Mouse (Mus musculus) thymus, postnatal 4 days (tissue): Measurements from ENCODE around the gene Aldh1a1.
"Not testable (repeated sequence)": the region's sequence is repeated elsewhere in the genome, so short reads cannot be mapped to it uniquely, and the experiment has no call there.

Source experiments
- DNase-seq: peaks from one replicate; pipeline ENCODE4 v3.0.0; 2021

Gene Aldh1a1

DNA sequence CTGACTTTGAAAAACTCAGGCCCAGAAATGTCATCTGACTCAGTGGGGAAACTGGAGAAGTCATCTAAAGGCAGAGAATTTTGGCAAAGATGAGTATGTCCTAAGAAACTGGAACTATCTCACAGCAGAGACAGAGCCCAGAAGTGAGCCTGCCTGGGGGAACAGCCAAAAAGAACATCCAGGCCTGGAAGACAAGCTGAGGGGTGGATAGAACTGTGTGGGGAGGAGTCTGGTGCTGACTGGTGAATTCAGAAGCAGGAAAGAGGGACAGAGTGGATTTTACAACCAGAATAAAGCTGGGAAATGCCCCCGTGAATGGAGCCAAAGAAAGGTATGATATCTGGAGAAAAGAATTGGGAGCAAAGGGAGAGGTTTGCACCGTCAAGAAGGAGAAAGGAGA, at the start of gene Aldh1a1:
TSS of gene Aldh1a1 (plus strand) at position 225 of the 400 bp plus-strand sequence.
- DNase-seq = no peak

DNA sequence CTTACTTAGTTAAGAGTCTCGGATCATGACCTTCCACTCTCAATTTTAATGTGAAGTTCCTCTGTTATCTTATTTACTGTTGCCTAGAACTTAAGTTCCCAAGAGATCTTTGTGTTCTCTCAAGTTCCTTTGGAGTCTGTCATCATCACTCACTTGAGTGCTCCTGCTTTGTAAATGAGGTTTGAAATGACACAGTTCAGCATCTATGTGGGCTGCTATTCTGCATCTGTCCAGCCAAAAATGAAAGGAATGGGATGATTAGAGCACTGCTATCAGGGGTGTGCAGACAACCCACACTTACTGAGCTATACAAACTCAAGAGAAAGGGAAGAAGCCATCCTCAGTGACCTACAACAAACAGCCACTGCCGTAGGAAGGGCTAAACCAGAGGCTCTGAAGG, 44.7 kb upstream of the Aldh1a1 start:
- DNase-seq = no peak

DNA sequence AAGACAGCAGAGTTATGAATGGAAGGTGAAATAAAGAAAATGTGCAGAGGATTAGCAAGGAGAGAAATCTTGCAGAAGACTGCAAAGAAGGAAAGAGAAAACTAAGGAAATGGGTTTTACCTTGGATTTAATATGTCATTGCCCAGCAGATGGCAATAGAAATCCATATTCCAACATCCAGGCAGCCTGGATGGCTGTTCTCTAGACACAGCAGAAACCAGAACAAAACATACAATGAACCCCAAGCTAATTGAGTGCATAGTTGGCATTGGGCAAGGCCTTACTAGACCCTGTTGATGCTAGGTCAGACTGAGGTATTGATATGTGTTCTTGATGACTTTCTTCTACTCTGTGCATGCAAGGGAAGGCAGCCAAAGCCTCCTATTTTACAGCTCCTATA, 43.0 kb upstream of the Aldh1a1 start:
- no peak for DNase-seq

DNA sequence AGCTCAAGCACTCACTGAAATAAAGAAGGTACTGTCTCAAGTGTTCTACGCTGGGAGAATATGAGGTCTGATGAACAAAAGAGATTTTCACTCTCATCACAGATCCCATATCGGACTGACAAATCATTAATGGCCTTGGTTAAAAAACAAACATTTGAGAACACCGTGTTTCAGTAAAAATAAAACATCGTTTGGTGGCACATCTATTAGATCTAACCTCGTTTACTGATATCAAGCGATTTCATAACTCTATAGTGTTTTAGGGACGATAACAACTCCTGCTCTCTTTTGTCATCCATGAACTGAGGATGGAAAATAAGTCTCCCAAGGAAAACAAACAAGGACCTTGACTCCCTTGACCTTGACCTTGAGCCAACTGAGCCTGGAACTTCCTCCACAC, 41.5 kb upstream of the Aldh1a1 start:
- no peak for DNase-seq

DNA sequence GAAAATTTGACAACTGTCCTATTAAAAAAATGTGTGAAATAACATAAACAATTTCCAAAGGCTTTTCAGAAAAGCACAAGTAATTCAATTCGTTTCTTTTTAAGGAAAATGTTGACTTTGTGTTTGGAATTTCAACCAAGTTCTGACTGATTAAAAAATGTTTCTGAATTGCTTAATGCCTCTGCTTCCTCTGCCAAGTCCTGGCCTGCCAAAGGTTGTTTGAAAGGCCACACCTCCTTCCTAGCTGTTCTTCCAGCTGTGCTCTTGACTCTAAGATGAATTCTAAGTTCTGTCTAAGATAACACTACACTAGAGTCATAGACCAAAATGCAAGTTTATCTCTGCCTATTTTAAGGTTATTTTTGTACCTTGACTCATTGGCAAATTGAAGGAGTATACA, 8.0 kb upstream of the Aldh1a1 start:
- no peak for DNase-seq

DNA sequence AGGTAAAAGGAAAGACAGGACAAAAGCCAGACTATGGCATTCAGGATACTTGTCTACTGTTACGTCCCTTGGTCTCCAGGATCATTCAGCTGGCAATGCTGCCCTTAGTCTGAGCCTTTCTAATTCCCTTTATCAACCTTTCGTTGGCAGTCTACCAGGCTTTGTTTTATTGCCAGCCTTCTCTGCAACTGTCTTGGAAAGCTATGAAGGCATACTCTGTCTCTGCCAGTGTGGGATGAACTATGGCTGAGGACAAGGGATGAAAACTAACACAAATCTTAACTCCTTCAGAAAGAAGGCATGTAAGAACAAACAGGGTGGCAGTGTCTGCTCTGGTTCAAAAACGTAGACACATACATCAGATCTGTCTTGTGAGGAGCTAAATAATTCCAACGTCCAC, 565 bp upstream of the Aldh1a1 start:
- no peak for DNase-seq

- no peak for DNase-seq
Observed at GRCm38 (mm10) chr19:20496476-20496875, 4.0 kb downstream of the Aldh1a1 start.

- DNase-seq = no peak
Observed at GRCm38 (mm10) chr19:20505359-20505758, 12.8 kb downstream of the Aldh1a1 start.

DNA sequence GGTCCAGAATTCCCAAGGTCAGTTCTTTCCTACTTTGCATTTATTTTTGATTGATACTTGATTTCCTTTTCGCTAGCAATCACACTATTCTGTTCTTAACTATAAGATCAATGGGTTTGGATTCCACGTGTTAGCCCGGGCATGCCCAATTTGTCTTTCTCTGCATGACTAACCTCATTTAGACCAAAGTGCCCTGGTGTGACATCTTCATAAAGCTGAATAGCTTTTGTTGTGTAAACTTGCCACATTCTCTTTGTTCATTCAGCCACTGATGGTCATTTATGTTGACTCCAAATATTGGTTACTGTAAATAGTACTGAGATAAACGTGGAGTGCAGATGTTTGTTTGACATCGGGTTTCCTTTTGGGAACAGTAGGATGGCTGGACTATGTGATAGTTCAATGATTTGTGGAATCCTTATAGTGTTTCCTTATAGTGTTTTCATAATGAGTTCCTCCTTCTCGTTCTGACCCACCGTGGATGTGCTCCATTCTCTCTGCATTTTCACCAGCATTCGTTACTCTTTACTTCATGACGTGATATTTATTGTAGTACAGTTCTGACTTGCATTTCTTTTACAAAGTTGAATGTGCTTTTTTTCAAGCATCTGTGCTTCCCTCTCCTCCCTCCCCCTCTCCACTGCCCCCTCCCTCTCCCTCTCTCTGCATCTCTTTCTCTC, 14.6 kb downstream of the Aldh1a1 start:
- no peak for DNase-seq

- no peak for DNase-seq
Observed at GRCm38 (mm10) chr19:20508609-20509008, 16.1 kb downstream of the Aldh1a1 start.

GRCm38 (mm10) chr19:20511971-20512370, 19.5 kb downstream of the Aldh1a1 start:
- DNase-seq = no peak

DNA sequence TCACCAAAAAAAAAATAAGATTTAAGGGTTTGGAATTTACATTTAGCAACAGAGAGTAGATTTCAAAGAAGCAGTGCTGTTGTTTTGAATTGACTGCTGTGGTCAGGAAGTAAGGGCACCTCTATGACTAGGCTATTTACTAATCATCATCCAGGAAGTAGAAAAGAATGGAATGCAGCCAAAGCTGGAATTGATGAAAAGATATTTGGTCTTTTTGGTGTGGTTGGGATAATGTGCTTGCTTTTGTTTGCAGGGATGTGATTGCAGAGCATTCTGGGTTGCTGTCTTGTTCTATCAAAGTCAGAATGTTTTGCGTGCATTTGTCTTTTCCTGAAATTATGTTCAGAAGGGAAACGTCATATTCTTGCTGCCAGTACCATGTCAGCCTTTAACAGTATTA, 20.7 kb downstream of the Aldh1a1 start:
- no peak for DNase-seq

DNA sequence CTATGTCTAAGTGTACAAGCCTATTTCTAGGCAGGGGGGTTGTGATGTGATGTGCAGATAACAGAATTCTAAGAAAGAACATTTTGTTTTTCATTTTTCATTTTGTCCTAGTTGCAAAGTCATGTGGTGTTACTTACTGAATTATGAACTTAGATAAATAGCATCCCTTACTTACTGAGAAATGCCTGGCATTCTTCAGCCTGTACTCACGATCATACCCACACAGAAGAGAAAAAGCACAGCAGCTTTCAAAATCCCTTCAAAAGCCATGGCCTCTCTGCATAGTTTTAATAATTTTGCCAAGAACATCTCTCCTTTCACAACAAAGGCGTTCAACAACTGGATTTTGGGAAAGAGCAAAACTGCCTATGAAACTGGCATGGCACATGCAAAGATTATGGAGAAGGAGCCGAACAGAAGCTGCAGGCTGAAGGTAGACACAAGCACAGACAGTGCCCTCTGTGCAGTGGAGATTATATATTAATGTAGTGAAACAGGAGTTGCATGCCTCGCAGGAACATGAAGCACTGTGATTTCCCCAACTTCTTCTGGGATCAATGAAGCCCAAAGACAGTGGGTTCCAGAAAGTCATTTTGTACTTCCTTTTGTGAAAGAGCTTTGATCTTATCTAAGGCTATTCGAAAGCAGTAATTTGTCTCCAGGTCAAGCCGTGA, 21.3 kb downstream of the Aldh1a1 start:
- DNase-seq = no peak

DNA sequence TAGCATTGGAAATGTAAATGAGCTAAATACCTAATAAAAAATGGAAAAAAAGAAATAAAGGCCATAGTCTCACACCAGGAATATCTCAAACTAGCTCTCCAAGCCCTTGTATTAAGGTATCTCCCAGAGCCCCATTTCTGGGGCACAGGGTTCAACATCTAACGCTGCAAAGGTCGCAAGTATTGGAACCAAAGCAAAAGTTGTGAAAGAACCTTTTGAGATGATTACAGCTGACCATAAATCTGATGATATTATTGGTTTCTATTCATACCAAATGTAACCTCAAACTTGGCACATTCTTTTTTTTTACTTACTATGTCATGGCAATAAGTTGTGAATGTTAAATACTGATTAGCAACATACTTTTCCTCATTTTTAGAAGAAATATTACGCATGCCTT, 24.0 kb downstream of the Aldh1a1 start:
- no peak for DNase-seq

GRCm38 (mm10) chr19:20529156-20529555, 36.6 kb downstream of the Aldh1a1 start:
- DNase-seq = not testable (repeated sequence)

DNA sequence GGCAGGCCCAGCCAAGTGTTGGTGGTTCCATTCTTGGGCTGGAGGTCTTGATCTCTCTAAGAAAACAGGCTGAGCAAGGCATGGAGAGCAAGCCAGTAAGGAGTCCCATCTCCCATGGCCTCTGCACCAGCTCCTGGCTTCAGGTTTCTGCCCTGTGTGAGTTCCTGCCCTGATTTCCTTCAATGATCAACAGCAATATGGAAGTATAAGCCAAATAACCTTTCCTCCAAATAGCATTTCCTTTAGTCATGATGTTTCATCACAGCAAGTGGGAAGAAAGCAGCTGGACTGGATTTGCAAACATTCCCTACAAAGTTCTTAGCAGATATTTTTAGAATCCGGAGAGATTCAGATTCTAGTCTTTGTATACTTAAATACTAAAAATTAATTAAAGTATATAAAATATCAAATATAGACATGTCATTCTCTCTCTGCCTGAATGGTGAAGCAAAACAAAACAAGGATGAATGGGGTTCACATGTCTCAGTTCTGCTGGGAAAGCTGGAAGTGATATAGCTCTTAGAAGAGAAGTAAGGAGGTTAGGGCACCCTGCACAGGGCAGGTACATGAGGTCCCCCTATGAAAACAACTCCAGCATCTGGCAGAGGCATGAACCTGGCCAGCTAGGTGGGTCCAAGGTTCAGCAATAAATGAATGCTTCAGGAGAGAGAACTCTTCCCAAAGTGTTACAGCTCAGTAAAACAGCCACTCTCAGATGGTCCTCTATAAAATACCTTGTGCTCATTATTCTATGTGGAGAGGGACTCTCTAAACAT, 37.6 kb downstream of the Aldh1a1 start:
- no peak for DNase-seq

DNA sequence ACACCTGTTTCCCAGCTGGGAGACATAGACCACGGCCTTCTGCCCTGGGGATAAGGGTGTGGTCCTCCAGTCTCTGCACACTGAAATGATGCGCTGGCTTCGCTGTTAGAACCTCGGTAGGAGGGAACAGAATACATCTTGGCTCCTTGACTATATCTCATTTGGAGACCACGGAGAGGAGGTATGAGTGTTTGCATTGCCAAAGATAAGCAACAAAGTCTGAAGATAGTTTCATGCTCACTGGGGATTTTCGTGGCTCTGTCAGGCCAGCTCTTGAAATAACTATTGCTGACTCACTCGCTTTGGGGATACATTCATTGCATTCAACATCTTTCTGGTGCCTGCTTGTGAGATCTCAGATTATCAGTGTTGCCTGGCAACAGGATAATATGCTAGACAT, 44.0 kb downstream of the Aldh1a1 start:
- no peak for DNase-seq

DNA sequence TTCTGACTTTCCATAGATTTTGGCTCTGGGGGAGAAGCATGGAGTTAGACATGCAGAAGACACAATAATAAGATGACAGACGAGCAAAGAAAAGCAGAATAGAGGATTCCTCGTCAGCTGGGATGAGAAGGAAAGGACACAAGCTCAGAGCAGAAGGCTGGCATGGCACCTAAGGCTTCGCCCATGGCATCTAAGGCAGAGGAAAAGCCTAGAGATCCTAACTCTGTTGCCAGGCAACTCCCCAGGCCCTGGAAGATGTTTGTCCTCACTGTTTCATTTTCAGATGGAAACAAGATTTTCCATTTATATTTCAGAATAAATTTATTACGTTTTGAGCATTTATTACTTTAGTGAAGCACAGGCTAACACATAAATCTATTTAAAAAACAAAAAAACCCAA, 48.5 kb downstream of the Aldh1a1 start:
- no peak for DNase-seq

DNA sequence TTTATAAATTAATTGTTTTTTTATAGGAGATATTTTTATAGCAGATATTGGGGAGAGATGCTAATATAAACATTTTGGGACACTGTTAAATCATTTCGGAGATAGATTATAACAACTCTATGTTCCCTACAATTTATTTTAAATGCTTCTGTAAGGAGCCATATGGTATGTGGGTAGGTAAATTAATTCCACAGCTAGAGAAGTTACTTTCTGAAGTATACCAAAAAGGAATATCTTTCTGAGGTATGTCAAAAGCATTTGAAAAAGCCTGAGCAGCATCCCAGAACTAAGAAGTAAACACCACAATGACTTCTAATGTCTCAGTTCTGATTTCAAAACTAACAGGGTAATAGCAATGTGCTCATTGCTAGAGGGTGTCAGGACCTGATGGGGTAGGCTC, 49.4 kb downstream of the Aldh1a1 start:
- DNase-seq = no peak

- no peak for DNase-seq
Observed at GRCm38 (mm10) chr19:20543816-20544215, 51.3 kb downstream of the Aldh1a1 start.

DNA sequence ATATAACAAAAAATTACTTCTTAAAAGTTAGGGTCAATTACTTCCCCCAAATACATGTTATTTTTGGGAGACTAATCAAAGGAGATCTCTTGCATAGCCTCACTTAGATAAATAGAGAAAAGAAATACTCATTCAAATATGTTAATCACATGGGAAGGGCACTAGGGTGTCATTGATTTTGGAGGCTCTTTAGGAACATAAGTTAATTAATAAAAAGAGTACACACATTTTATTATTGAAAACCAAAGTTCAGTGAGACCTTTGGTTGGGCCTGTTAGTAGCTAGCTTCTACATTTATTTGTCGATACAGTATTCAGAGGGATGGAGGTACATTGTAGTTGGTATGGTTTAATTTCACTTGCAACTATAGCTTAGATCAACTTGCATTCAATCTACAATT, 52.4 kb downstream of the Aldh1a1 start:
- DNase-seq = no peak

DNA sequence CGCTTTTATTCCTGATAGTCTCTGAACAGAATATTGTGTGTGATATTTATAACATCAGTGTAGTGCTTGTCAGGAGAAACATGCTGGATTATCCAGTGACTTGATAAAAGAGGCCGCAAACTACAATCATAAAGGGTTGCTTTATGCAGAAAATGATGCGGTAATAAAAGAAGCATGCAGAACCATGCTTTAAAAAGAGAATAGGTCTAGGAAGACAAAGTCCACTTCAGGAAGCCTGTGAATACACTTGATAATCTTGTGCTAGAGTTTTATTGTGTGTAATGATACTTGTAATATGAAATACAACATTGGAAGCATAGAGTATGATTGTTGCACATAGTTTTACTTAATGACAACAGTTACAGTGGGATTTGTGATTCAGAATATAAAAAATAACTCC, 54.5 kb downstream of the Aldh1a1 start:
- no peak for DNase-seq

DNA sequence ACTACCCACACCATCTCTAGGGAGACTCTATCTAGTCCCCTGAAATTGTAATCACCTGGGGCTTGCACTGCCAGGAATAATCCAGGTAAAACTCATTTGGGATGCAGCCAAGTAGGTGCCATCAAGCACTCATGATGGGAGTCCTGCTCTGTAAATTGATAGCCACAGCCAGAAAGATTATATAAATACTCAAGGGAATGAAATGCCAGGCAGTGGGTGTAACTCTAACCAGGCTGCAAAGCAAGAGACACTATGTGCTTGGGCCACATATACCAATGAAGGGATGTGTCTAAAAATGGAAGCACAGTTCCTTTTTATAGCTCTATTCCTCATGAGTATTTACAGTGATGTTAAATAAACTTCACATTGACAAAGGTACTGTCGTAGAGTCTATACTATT, 56.9 kb downstream of the Aldh1a1 start:
- no peak for DNase-seq

DNA sequence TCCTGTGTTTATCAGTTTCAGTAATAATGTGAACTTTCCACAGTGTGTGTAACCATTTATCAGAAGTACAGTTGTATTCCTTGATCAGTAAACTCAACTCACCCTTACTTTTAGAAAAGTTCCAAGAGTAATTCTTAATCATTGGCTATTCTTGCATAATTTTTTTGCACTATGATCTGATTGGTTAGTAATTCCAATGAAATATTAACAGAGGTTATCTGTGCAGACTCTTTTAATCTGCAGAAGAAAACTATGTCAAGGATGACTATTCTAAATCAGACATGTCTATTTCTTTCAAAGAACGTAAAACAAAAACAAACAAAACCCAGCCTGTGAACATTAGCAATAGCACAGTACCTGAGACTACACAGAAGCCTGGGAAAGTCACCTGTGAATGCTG, 62.9 kb downstream of the Aldh1a1 start:
- DNase-seq = no peak
